Mouse (Mus musculus): Measurements from ENCODE around the gene Rec8. TPM values are rescaled to one million over a fixed set of nuclear protein-coding genes. Genes with fewer than 3 reads are reported as not detected.

The Rec8 gene
- total RNA-seq, 2 experiments from 2014 or later, result 1.7 to 2.7 TPM

GRCm38 (mm10) chr14:55637795-55638194 lies 20.0 kb downstream of the Rec8 start, which contains the start of gene Gm49378:
Gene Gm49378 (minus strand): TSS chr14:55637895.
- no peak for DNase-seq (ENCODE audit: low spot score in 2 of 2)

- DNase-seq (ENCODE audit: low spot score in 2 of 2), result no peak
Observed at GRCm38 (mm10) chr14:55640816-55641215, 23.0 kb downstream of the Rec8 start.

DNA sequence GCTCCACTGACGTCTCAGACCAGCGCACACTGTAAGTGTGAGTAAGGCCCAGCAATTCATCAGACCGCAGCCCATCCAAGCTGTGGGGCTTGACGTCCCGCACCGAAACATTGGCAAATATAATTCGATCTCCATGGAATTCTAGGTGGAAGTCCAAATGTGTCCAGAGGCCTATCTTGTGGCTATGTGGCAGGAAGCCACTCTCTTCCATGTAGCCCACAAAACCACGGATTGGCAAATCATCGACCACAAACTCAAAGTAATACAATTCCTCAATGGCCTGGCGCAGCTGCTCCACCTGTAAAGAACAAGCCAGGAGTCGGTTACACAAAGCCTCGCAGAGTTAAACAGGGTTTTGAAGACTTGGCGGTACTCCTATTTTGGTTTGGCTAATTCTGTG lies 23.5 kb downstream of the Rec8 start:
- DNase-seq (ENCODE audit: low spot score in 2 of 2), result no peak

DNA sequence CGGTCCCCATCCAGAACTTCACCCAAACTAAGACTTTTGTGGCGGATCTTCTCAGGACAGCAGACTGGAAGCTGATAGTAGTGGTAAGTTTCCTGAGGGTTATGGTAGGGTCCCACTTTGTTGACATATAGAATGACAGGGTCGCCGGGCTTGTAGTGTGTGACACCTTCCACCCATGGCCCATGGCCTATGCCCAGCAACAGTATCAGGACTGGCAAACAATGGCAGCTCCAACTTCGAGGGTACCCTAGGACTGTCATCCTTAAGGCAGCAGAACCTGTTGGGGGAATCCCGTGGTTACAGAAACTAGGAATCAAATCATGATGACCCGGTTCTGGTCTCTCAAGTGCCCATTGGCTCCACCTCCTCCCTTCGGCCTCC lies 24.8 kb downstream of the Rec8 start:
- DNase-seq (ENCODE audit: low spot score in 2 of 2), result no peak

- DNase-seq (ENCODE audit: low spot score in 2 of 2), result peak; percentile 75 to 85
Observed at GRCm38 (mm10) chr14:55643060-55643907, 25.4 kb downstream of the Rec8 start, which contains the start of gene Tm9sf1. Gene Tm9sf1 (minus strand): TSS chr14:55643806.

GRCm38 (mm10) chr14:55644261-55644888 lies 26.5 kb downstream of the Rec8 start:
- DNase-seq (ENCODE audit: low spot score in 2 of 2), result no peak

DNA sequence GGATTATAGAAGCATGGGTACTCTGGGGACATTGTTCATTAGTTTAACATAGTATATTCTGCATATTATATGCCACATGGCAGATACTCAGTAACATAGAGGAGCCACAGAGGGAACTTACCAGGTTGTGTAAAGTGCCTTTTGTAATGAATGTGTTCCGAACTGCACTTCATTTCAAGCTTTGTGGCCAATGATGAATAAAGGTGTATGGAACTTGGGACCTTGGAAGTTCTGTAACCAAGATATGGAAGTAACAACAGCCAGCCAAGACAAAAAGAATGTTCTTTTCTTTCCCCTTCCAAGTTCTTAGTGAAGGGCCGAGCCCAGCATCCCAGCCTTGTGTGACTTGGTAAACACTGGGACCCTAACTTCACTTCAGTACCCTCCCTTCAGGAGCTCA lies 32.0 kb downstream of the Rec8 start, which contains the start of gene Tssk4:
TSS of gene Tssk4 (plus strand) at position 301 of the 400 bp plus-strand sequence.
- no peak for DNase-seq (ENCODE audit: low spot score in 2 of 2)

DNA sequence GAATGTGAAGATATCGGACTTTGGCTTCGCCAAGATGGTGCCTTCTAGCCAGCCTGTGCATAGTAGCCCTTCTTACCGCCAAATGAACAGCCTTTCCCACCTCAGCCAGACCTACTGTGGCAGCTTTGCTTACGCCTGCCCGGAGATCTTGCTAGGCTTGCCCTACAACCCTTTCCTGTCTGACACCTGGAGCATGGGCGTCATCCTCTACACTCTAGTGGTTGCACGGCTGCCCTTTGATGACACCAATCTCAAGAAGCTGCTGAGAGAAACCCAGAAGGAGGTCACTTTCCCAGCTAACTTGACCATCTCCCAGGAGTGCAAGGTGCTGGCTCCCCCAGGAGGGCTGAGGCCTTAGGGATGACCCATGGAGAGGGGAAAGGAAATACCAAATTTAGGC lies 33.7 kb downstream of the Rec8 start:
- no peak for DNase-seq (ENCODE audit: low spot score in 2 of 2)

GRCm38 (mm10) chr14:55656935-55657334 lies 39.1 kb downstream of the Rec8 start:
- DNase-seq (ENCODE audit: low spot score in 2 of 2), result no peak

DNA sequence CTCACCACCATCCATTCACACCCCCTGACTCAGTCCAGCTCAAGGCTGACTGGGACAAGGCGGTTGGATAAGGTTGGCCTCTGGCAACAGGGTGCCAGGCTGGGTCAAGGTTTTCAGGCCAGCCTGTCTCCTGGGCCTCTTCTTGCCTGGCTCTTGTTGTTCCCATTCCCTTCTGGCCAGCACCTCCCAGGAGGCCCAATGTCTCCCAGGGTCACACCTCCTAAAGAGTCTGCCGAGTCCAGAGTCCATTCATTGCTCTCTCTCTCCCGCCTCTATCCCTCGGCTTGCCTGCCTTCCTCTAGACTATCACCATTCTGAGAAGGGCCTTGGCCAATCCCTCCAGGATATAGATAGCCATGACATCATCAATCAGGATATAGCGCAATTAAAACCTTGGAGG lies 40.2 kb downstream of the Rec8 start:
- DNase-seq (ENCODE audit: low spot score in 2 of 2), result no peak

- DNase-seq (ENCODE audit: low spot score in 2 of 2), result peak; percentile 77 to 88
Observed at GRCm38 (mm10) chr14:55659960-55660573, 42.2 kb downstream of the Rec8 start, which contains the start of gene Mdp1. Gene Mdp1 (minus strand): TSS chr14:55660508.

GRCm38 (mm10) chr14:55660636-55661035 lies 42.8 kb downstream of the Rec8 start:
- no peak for DNase-seq (ENCODE audit: low spot score in 2 of 2)

DNA sequence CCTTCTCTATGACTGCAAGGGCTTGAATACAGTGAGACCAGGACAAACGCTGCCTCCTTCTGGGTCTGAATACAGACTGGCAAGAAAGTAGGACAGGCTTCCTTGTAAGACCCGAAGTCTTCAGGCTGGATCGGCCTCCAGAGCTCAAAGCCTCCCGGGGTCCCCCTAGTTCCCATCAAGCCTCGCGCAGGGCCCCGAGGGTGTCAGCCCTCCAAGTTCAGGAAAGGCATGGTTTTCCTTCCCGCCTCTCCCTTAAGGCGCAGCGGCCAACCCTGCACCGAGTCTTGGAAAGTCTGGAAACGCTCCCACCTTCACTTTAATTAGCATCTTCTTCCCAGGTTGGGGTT lies 53.6 kb downstream of the Rec8 start:
- no peak for DNase-seq (ENCODE audit: low spot score in 2 of 2)

DNA sequence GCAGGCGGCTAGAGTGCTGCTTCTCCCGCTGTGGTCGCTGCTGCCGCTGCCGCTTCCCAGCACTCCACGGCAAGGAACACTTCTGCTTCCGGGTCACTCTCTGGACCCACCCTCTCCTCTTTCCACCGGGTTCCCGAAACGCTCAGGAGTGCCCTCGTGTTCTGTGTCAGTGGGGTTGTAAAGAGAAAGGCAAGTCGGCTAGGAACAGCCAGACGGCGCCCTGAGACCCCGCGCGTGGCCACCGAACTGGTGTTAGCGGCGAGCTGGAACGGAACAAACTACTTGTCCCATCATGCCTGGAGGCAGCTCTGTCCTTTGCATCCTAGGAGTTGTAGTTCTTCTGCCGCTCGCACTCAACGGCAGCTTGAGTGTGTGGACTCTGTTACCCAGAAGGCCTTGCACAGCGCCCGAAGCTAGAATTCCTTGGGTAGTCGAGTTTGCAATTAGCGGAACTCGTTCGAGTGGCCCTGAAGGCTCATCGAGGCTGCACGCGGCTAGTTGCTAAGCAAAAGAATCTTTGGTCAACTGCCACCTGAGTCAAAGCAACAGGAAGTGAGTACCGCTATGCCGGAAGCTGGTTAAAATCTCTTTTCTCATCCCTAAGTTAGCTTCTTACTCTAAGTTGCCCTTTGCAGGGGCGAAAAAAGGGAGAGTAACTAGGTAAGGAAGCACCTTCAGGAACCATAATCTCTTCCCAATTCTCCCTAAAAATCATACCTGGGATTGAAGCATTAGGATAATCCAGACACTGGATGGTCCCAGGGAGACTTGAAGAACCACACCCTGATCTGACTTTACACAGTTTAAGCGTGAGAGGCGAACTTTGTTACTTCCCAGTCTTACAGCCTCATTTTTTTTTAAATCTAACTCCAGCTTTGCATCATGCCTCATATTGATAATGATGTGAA lies 54.2 kb downstream of the Rec8 start, which contains the start of the genes Gmpr2 and Nedd8:
TSS of gene Gmpr2 (plus strand) at position 109 of the 908 bp plus-strand sequence.
TSS of gene Nedd8 (minus strand) at position 292 of the 908 bp plus-strand sequence.
- DNase-seq (ENCODE audit: low spot score in 2 of 2), result peak; percentile 82 to 92

DNA sequence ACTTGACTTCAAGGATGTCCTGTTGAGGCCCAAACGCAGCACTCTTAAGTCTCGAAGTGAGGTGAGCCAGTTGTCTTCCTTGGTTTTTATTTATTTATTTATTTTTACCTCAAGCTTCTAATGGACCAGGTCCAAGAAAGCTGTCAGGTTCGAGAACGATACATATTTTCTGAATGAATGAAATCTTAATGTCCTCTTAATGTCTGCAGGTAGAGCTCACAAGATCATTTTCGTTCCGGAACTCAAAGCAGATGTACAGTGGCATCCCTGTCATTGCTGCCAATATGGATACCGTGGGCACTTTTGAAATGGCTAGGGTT lies 54.9 kb downstream of the Rec8 start:
- no peak for DNase-seq (ENCODE audit: low spot score in 2 of 2)

Other genes with a start within 250 kb of the Rec8 start
- gene Dhrs4, start 139.3 kb upstream of the Rec8 start, total RNA-seq (2021), result 10 to 100 TPM; 19.0 to 19.2 TPM
- gene Carmil3, start 127.4 kb upstream of the Rec8 start, total RNA-seq (2021), result 10 to 100 TPM; 38.0 to 49.1 TPM
- 100 to 1,000 TPM; 218 to 223 TPM for gene Cpne6, start 107.6 kb upstream of the Rec8 start, total RNA-seq (2021)
- gene Nrl, start 93.1 kb upstream of the Rec8 start, total RNA-seq (2021), result 1 to 10 TPM in 1 of 2 experiments, under 1 TPM in 1; 0.82 to 1.4 TPM
- gene Pck2, start 77.8 kb upstream of the Rec8 start, total RNA-seq (2021), result 10 to 100 TPM; 27.6 to 37.2 TPM
- gene Dcaf11, start 58.0 kb upstream of the Rec8 start, total RNA-seq (2021), result 10 to 100 TPM; 83.6 to 86.8 TPM
- gene A730061H03Rik, start 57.6 kb upstream of the Rec8 start, total RNA-seq (2021), result not detected
- gene Fitm1, start 42.4 kb upstream of the Rec8 start, total RNA-seq (2021), result not detected
- gene Psme1, start 39.9 kb upstream of the Rec8 start, total RNA-seq (2021), result 10 to 100 TPM; 47.2 to 58.6 TPM
- 10 to 100 TPM; 44.7 to 58.2 TPM for gene Emc9, start 32.7 kb upstream of the Rec8 start, total RNA-seq (2021)
- 10 to 100 TPM; 59.6 to 65.7 TPM for gene Psme2, start 26.9 kb upstream of the Rec8 start, total RNA-seq (2021)
- 10 to 100 TPM; 42.0 to 46.2 TPM for gene Rnf31, start 26.3 kb upstream of the Rec8 start, total RNA-seq (2021)
- 10 to 100 TPM; 11.7 to 11.8 TPM for gene Irf9, start 14.5 kb upstream of the Rec8 start, total RNA-seq (2021)
- 100 to 1,000 TPM; 106 to 116 TPM for gene Ipo4, start 17.9 kb downstream of the Rec8 start, total RNA-seq (2021)
- gene Gm49378, start 19.9 kb downstream of the Rec8 start, total RNA-seq (2021), result 1 to 10 TPM; 3.6 to 4.3 TPM
- gene Tm9sf1, start 25.8 kb downstream of the Rec8 start, total RNA-seq (2021), result 10 to 100 TPM; 37.0 to 39.8 TPM
- gene Tssk4, start 32.1 kb downstream of the Rec8 start, total RNA-seq (2021), result 1 to 10 TPM in 1 of 2 experiments, under 1 TPM in 1; 0.94 to 1.1 TPM
- 10 to 100 TPM; 40.1 to 42.2 TPM for gene Mdp1, start 42.5 kb downstream of the Rec8 start, total RNA-seq (2021)
- 10 to 100 TPM; 20.1 to 22.8 TPM for gene Gmpr2, start 53.9 kb downstream of the Rec8 start, total RNA-seq (2021)
- gene Nedd8, start 54.1 kb downstream of the Rec8 start, total RNA-seq (2021), result 100 to 1,000 TPM; 318 to 349 TPM
- gene Tinf2, start 63.8 kb downstream of the Rec8 start, total RNA-seq (2021), result 10 to 100 TPM; 14.8 to 19.7 TPM
- gene Tgm1, start 95.9 kb downstream of the Rec8 start, total RNA-seq (2021), result not detected
- gene Rabggta, start 104.2 kb downstream of the Rec8 start, total RNA-seq (2021), result 10 to 100 TPM; 47.1 to 51.2 TPM
- gene Dhrs1, start 127.7 kb downstream of the Rec8 start, total RNA-seq (2021), result 10 to 100 TPM; 86.9 to 88.7 TPM
- gene Nop9, start 127.7 kb downstream of the Rec8 start, total RNA-seq (2021), result 10 to 100 TPM; 10.7 to 11.6 TPM
- 1 to 10 TPM; 2.3 to 2.4 TPM for gene Cideb, start 140.4 kb downstream of the Rec8 start, total RNA-seq (2021)
- under 1 TPM; 0.26 to 0.52 TPM for gene Ltb4r2, start 143.4 kb downstream of the Rec8 start, total RNA-seq (2021)
- under 1 TPM in 1 of 2 experiments, not detected in 1; 0.33 TPM for gene Ltb4r1, start 147.9 kb downstream of the Rec8 start, total RNA-seq (2021)
- gene Adcy4, start 166.1 kb downstream of the Rec8 start, total RNA-seq (2021), result 1 to 10 TPM; 4.9 to 8.6 TPM
- gene Ripk3, start 170.8 kb downstream of the Rec8 start, total RNA-seq (2021), result 1 to 10 TPM in 1 of 2 experiments, under 1 TPM in 1; 0.44 to 1.7 TPM
- 1 to 10 TPM; 3.0 to 3.3 TPM for gene Nfatc4, start 205.1 kb downstream of the Rec8 start, total RNA-seq (2021)
- 1 to 10 TPM; 6.2 to 9.0 TPM for gene Nynrin, start 236.0 kb downstream of the Rec8 start, total RNA-seq (2021)

Measured in left cerebral cortex, adult 18-20 months (tissue).